Mouse (Mus musculus): Measurements from ENCODE around the gene Peg3. TPM values are rescaled to one million over a fixed set of nuclear protein-coding genes. Genes with fewer than 3 reads are reported as not detected.

Gene Peg3
- 21.3 and 21.7 TPM in 2 replicates for polyA plus RNA-seq (2012; rRNA removed)

DNA sequence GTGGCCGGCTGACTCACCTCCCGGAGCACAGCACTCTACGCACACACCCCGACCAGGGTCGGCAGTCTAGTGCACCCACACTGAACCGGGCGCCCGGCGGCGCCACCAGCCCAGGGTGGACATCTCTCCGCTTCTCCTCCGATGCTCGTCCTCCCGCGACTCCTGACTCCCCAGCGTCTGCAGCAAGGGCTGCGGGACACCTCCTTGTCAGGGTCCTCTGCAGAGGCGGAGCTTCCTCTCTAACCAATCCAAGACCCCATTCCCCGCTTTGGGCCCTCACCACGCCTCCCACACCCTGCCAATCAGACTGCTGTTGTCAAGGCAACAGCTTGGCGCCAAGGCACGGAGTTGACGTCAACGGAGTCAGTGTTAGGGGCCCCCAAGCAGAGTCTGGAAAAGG lies at the start of gene Peg3, which contains the start of gene Usp29:
Gene Peg3, minus strand, starts transcription at position 191 of the 400 bp plus-strand sequence.
Gene Usp29, plus strand, starts transcription at position 338 of the 400 bp plus-strand sequence.

DNA sequence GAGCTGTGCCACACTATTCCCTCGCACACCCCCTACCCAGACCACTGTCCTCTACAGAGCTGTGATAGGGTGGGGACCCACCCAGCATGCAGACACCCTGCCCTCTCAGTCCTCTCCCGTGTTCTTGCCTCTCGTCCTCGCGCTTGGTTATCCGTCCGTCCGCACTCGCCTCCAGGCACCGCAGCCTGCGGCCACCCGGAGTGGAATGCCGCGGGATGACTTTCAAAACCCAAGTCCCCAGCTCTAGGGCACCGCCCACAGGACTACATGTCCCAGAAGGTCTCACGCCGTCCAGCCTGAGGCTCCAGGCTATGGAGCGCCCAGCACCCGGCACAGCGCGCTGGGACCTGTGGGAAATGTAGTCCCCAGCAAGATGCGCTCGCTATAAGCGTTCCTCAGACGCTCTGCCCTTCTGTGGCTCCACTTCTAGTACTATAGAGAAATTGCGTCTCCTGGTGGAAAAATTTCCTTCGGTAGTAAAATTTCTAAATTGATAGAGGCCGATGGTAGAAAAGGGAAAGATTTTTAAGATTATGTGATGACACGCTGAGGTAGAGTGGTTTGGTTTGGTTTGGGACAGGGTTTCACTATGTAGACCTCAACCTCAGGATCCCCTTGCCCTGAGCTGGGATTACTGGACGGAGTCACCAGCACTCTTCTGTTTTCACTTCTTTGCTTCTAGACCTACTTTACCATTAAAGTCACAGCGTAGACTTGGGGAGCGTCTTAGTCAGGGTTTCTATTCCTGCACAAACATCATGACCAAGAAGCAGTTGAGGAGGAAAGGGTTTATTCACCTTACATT lies 33.8 kb downstream of the Peg3 start, which contains the start of gene Zim1:
Gene Zim1, minus strand, starts transcription at position 210 of the 805 bp plus-strand sequence.

Other genes starting within 250 kb of the Peg3 start
- not detected in 2 replicates for gene Olfr5, start 243.5 kb downstream of the Peg3 start, polyA plus RNA-seq (2012; rRNA removed)
- not detected in 2 replicates for gene Olfr1347, start 230.7 kb downstream of the Peg3 start, polyA plus RNA-seq (2012; rRNA removed)
- gene Olfr1348, start 221.7 kb downstream of the Peg3 start, polyA plus RNA-seq (2012; rRNA removed), result not detected in 2 replicates
- gene Olfr1349, start 207.5 kb downstream of the Peg3 start, polyA plus RNA-seq (2012; rRNA removed), result not detected in 2 replicates
- not detected in 2 replicates for gene Olfr1350, start 165.6 kb downstream of the Peg3 start, polyA plus RNA-seq (2012; rRNA removed)
- gene Zim1, start 34.0 kb downstream of the Peg3 start, polyA plus RNA-seq (2012; rRNA removed), result 4.9 and 5.3 TPM in 2 replicates
- gene Usp29, start 147 bp upstream of the Peg3 start, polyA plus RNA-seq (2012; rRNA removed), result 1.9 and 2.2 TPM in 2 replicates

Data from liver, embryonic 14 days (tissue).